Mouse (Mus musculus) midbrain, embryonic 14.5 days (tissue): Measurements from ENCODE around the gene Cldn7. TPM values are rescaled to one million over a fixed set of nuclear protein-coding genes. Genes with fewer than 3 reads are reported as not detected.

ENCODE experiments used
- ATAC-seq: fragments of 200-750 bp; cut with Nextera tagmentation; 2 replicates; pipeline ENCODE4 v1.8.0; 2017; ENCODE audit warnings: moderate number of reproducible peaks, moderate library complexity; ENCODE audit not compliant: low FRiP score, low TSS enrichment
- DNase-seq: peaks from one replicate; pipeline ENCODE4 v3.0.0-alpha.2; 2015
- H3K27ac ChIP-seq: fragments of 300-500 bp; sonication (generic); replicated peaks from 2 replicates; pipeline ENCODE4 v1.5.1; 2014; ENCODE audit warnings: mild to moderate bottlenecking, low read depth, low read length, moderate library complexity
- H3K27me3 ChIP-seq: fragments of 300-500 bp; sonication (generic); 2 replicates; pipeline ENCODE4 v1.6.1; 2014; ENCODE audit warnings: low read length, control low read depth, mixed read lengths; ENCODE audit not compliant: control insufficient read depth, insufficient read depth
- H3K36me3 ChIP-seq: fragments of 300-500 bp; sonication (generic); 2 replicates; pipeline ENCODE4 v1.6.1; 2014; ENCODE audit warnings: low read length, control low read depth; ENCODE audit not compliant: control insufficient read depth, insufficient read depth
- H3K4me1 ChIP-seq: fragments of 300-500 bp; sonication (generic); 2 replicates; pipeline ENCODE4 v1.6.1; 2014; ENCODE audit warnings: mild to moderate bottlenecking, antibody characterized with exemption, low read length, control low read depth; ENCODE audit not compliant: control insufficient read depth, insufficient read depth
- H3K4me2 ChIP-seq: fragments of 300-500 bp; sonication (generic); 2 replicates; pipeline ENCODE4 v1.6.1; 2014; ENCODE audit warnings: mild to moderate bottlenecking, low read length, moderate library complexity
- H3K4me3 ChIP-seq: fragments of 300-500 bp; sonication (generic); replicated peaks from 2 replicates; pipeline ENCODE4 v1.5.1; 2014; ENCODE audit warnings: low read depth, low read length
- H3K9ac ChIP-seq: fragments of 300-500 bp; sonication (generic); replicated peaks from 2 replicates; pipeline ENCODE4 v1.6.1; 2014; ENCODE audit warnings: mild to moderate bottlenecking, low read length, moderate library complexity
- H3K9me3 ChIP-seq: fragments of 300-500 bp; sonication (generic); 2 replicates; pipeline ENCODE4 v1.6.1; 2016; ENCODE audit warnings: low read length, control low read depth, mixed read lengths; ENCODE audit not compliant: control insufficient read depth
- WGBS: fragments of 180-500 bp; shearing (Covaris S2); extraction: QIAGEN DNeasy Blood & Tissue Kit; methylation state at CpG from one replicate; pipeline ENCODE4 v1.1.7; 2014; 5-methylcytosine and 5-hydroxymethylcytosine counted together
- polyA plus RNA-seq: library from polyadenylated mRNA; unstranded; fragments of >200 nt; fragmentation: Nextera tagmentation; extraction: Ambion mirVana; gene quantifications from 2 replicates; pipeline ENCODE4 v1.2.1, GENCODE M21; 2014

Gene Cldn7
- polyA plus RNA-seq, 1 experiment from 2014 or later: not detected

DNA sequence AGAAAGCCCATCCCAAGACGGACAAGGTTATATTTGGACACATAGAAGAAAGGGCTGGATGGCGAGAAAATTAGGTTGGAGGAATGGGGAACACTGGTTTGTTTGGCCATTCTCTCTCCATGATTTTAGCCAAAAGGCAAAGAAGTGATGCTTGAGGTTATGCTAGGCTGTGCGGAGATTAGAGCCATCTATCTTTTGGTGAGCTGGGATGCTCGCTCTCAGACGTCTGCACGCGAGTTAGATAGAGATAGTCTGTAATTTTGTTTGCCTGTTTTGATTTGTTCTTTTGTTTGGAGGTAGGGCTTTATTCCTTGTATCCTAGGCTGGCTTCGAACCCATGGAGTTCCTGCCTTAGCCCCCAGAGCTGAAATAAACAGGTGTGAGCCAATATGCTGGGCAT is 36.6 kb downstream of the Cldn7 start:
- no peaks in the 10 kb centered on the region for H3K27me3 ChIP-seq
- no peak for ATAC-seq
- peaks cover 32% of the 10 kb centered on the region for H3K4me1 ChIP-seq
- DNase-seq: no peak
- H3K36me3 ChIP-seq: peaks cover 38% of the 10 kb centered on the region
- peak overlapping the region; percentile 67 for H3K9ac ChIP-seq
- H3K9me3 ChIP-seq: no peaks in the 10 kb centered on the region
- H3K4me2 ChIP-seq: peak overlapping the region; percentile 85
- peak overlapping the region; percentile 83 for H3K4me3 ChIP-seq
- 11% methylated on average over 8 of the region's 8 CpGs for WGBS
- peak overlapping the region; percentile 96 for H3K27ac ChIP-seq

DNA sequence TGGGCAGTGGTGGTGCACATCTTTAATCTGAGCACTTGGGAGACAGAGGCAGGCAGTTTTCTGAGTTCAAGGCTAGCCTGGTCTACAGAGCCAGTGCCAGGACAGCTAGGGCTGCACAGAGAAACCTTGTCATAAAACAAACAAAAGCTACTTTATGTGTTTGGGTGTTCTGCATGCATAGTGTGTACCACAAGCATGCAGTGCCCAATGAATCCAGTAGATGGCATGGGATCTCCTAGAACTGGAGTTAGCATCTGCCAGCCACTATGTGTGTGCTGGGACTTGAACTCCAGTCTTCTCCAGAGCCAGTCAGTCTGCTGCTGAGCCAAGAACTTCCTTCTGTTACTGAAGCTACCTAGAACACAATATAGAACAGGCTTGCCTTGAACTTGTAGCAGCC is 37.3 kb downstream of the Cldn7 start:
- H3K9ac ChIP-seq: no peak overlapping the region; the same call in 1 of the 2 replicates
- ATAC-seq (no peak), DNase-seq (peak; percentile 64)
- peaks cover 32% of the 10 kb centered on the region for H3K4me1 ChIP-seq
- H3K4me3 ChIP-seq: peak overlapping the region; percentile 83
- no peaks in the 10 kb centered on the region for H3K9me3 ChIP-seq
- peak overlapping the region; percentile 85 for H3K4me2 ChIP-seq
- H3K27ac ChIP-seq: no peak overlapping the region
- H3K36me3 ChIP-seq: peaks cover 45% of the 10 kb centered on the region
- H3K27me3 ChIP-seq: no peaks in the 10 kb centered on the region

DNA sequence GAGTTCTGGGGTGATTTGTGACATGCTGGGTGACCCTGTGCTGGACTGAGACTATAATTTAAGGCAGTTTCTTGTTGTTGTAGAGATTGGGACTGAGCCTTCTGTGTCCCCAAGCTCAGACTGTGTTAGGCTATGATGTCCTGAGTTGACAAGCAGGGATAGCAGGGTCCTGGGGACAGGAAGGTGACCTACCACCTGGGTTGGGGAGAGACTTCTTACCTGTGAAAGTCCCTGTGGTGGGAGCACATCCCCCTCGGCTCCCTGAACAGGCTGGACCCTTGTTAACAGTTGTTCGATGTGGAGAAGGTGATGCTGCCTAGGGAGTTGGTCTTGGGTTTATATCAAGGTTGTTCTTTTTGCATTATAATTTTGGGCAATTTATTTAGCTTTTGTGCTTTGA is 37.9 kb downstream of the Cldn7 start:
- H3K27ac ChIP-seq: no peak overlapping the region
- peak overlapping the region; percentile 29; the same call in 1 of the 2 replicates for H3K9ac ChIP-seq
- peak overlapping the region; percentile 83; the same call in 1 of the 2 replicates for H3K4me3 ChIP-seq
- no peaks in the 10 kb centered on the region for H3K27me3 ChIP-seq
- H3K4me1 ChIP-seq: peaks cover 32% of the 10 kb centered on the region
- no peak for ATAC-seq
- 95% methylated on average over 2 of the region's 2 CpGs for WGBS
- DNase-seq: no peak
- peak overlapping the region; percentile 85 for H3K4me2 ChIP-seq
- no peaks in the 10 kb centered on the region for H3K9me3 ChIP-seq
- peaks cover 51% of the 10 kb centered on the region for H3K36me3 ChIP-seq

DNA sequence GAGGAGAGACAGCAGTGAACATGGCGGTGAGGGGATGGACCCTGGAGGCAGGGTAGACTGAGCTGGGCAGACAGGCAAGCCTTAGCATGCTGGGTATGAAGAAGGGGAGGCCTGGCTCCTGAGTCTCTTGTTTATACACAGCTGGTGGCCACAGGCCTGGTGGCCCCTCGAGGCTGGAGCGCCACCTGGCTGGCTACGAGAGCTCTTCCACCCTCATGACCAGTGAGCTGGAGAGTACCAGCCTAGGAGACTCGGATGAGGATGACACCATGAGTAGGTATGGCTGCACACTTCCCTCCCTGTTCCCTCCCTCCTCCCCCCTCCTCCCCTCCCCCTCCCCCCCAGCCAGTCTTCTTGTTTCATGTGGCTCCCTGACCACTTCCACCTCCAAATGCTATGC is 40.9 kb downstream of the Cldn7 start:
- Histone ChIP-seq H3K4me2 (no peak overlapping the region), H3K36me3 (peaks cover 62% of the 10 kb centered on the region), H3K27me3 (no peaks in the 10 kb centered on the region), H3K9me3 (no peaks in the 10 kb centered on the region), H3K27ac (no peak overlapping the region), H3K4me3 (no peak overlapping the region), H3K4me1 (peaks cover 22% of the 10 kb centered on the region), H3K9ac (no peak overlapping the region)
- WGBS: 48% methylated on average over 5 of the region's 5 CpGs
- ATAC-seq: no peak
- peak; percentile 43 for DNase-seq

DNA sequence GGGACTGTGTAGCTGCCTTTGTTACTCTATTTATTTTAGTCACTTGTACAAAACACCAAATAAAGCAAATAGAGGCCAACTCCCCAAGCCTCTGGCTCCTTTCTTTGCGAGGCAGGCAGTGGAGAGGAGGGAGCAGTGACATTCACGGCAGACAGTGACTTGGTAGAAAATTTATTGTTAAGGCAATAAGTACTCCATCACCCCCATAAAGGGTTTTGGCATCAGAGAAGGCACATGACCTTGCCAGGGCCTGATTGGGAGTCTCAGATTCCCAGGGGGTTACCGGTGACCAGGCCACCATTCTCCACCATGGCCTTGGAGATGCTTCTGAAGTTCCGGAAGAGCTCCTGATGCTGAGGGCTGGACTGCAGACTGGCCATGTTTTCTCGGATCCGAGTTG is 45.5 kb downstream of the Cldn7 start:
- 91% methylated on average over 6 of the region's 6 CpGs for WGBS
- Histone ChIP-seq H3K27me3 (no peaks in the 10 kb centered on the region), H3K9me3 (no peaks in the 10 kb centered on the region)

DNA sequence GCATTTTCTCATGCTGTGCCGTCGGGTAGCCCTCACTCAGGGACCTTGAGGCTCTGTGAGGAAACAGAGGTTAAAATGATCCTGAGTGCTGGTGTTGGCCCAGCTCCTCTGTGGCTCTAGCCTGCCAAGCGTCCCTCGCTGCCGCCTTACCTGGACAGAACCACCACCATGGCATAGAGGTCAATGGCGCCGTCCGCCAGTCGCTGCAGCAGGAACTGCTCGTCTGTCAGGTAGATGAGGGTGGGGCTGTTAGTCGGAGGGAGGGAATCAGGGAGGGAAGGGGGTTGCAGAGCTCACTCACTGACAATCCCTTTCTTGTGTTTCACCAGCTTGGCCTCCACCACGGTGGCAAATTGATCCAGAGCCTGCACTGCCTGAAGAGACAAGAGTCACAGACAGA is 46.0 kb downstream of the Cldn7 start:
- no peak for ATAC-seq
- no peaks in the 10 kb centered on the region for H3K27me3 ChIP-seq
- peaks cover 87% of the 10 kb centered on the region for H3K36me3 ChIP-seq
- no peak overlapping the region for H3K4me3 ChIP-seq
- H3K9ac ChIP-seq: no peak overlapping the region
- H3K9me3 ChIP-seq: no peaks in the 10 kb centered on the region
- 87% methylated on average over 12 of the region's 12 CpGs for WGBS
- peaks cover 10% of the 10 kb centered on the region for H3K4me1 ChIP-seq
- no peak for DNase-seq
- no peak overlapping the region for H3K27ac ChIP-seq
- H3K4me2 ChIP-seq: no peak overlapping the region

More for the DNA sequence above, 45.5 kb downstream of the Cldn7 start:
- Histone ChIP-seq H3K4me2 (no peak overlapping the region), H3K4me1 (peaks cover 7% of the 10 kb centered on the region), H3K36me3 (peaks cover 92% of the 10 kb centered on the region), H3K9ac (no peak overlapping the region), H3K27ac (no peak overlapping the region), H3K4me3 (no peak overlapping the region)
- ATAC-seq (no peak), DNase-seq (no peak)

DNA sequence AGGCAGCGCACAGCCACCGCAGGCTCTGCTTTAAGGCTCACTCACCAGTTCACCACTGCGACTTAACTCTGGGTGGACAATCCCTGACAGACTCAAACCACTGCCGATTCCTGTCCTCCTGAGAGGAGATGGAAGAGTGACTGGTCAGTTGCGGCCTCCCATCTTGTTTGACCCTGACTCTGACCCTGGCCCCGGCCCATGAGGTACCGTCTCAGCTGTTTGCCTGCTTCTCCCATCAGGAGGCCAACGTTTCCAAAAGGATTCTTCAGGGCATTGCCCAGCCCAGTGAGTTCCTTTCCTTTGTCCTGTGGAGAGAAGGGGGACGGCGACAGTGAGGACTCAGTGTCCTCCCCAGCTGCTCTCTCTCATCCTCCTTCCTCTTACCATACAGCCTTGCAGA is 46.4 kb downstream of the Cldn7 start:
- no peak for DNase-seq

DNA sequence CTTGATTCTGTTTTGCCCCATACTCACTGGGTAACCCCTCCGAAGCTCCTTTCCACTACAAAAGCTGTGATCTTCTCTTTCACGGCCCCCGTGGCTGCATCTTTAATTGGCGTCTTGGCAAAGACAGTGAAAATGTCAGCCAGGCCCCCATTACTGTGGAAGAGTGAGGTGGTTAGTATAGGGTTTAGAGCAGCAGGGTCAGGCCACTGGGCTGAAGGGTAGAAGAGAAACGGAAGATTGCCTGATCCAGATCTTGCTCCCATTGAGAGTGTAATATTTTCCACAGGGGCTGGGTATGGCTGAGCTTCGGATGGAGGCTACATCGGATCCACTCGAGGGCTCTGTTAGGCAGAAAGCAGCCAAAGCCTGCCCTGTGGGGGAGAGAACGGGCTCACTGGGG is 48.4 kb downstream of the Cldn7 start:
- Histone ChIP-seq H3K36me3 (peaks cover 63% of the 10 kb centered on the region), H3K4me2 (no peak overlapping the region), H3K27ac (no peak overlapping the region), H3K9me3 (no peaks in the 10 kb centered on the region), H3K27me3 (no peaks in the 10 kb centered on the region), H3K4me3 (no peak overlapping the region), H3K4me1 (peaks cover 22% of the 10 kb centered on the region), H3K9ac (no peak overlapping the region)
- DNase-seq (no peak), ATAC-seq (no peak)
- 88% methylated on average over 9 of the region's 9 CpGs for WGBS

More for the DNA sequence above, 46.4 kb downstream of the Cldn7 start:
- Histone ChIP-seq H3K4me2 (no peak overlapping the region), H3K36me3 (peaks cover 83% of the 10 kb centered on the region), H3K4me1 (peaks cover 10% of the 10 kb centered on the region), H3K4me3 (no peak overlapping the region), H3K9me3 (no peaks in the 10 kb centered on the region), H3K9ac (no peak overlapping the region), H3K27me3 (no peaks in the 10 kb centered on the region), H3K27ac (no peak overlapping the region)
- WGBS: 78% methylated on average over 10 of the region's 10 CpGs
- ATAC-seq: no peak

DNA sequence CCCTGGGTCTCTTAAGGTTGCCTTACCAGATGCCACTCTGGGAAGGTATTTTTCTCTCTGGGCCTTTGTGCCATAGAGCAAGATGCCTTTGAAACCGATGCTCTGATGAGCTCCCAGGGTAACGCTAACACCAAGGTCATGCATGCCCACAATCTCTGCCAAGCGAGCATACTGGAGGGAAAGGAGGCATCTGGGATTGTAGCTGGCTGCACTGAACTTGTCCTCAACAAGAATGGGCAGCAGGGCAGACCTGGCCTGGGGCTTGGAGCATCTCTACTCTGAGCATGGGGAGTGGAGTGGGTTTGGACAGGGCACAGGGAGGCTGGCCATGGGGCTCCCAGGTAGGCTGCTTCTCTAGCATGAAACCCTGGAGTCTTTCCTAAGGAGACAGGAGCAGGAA is 48.8 kb downstream of the Cldn7 start:
- H3K4me3 ChIP-seq: no peak overlapping the region
- H3K4me2 ChIP-seq: no peak overlapping the region
- no peak for ATAC-seq
- H3K9ac ChIP-seq: no peak overlapping the region
- DNase-seq: no peak
- H3K27ac ChIP-seq: no peak overlapping the region
- H3K27me3 ChIP-seq: no peaks in the 10 kb centered on the region
- peaks cover 58% of the 10 kb centered on the region for H3K36me3 ChIP-seq
- H3K9me3 ChIP-seq: no peaks in the 10 kb centered on the region
- WGBS: 85% methylated on average over 3 of the region's 3 CpGs
- peaks cover 22% of the 10 kb centered on the region for H3K4me1 ChIP-seq
